Mouse (Mus musculus): Measurements from ENCODE around the gene Rbm18.
A peak's percentile ranks its signal among the peaks of the same experiment; 100 is the strongest.
"Not testable (repeated sequence)": the region's sequence is repeated elsewhere in the genome, so short reads cannot be mapped to it uniquely, and the experiment has no call there.

The Rbm18 gene

DNA sequence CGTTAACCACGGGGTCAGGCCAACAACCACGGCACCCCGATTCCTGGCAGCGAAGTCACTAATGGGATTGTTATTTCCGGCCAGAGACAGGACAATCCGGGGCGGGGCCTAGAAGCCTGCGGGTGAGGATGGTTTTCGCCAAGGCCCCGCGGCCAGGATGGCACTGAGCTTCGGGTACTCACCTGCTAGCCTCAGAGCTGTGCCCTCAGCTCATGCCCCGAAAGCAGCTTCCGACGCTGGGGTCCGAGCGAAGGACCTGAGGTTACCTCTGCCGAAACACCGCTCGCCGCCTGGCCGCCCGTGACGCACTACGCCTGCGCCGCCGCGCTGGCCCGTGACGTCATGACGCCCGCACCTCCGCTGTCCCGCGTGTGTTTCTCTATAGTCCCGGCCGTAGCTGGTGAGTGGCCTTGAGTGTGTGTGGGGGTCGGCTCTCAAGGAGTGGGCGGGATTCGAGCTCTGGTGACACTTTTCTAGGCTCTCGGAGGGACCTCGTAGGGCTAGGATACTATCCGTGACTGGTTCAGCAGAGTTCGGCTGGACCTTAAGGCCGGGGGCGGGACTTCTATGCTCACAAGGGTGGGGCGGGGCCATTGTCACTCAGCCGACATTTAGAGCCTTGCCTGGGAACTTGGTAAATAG is at the start of gene Rbm18, which contains the start of gene Mrrf:
Rbm18 (minus strand) TSS at position 474 of the 642 bp plus-strand sequence.
Mrrf (plus strand) TSS at position 90 of the 642 bp plus-strand sequence.
- peak; percentile 92 for DNase-seq (ENCODE audit: low read depth, low spot score)

DNA sequence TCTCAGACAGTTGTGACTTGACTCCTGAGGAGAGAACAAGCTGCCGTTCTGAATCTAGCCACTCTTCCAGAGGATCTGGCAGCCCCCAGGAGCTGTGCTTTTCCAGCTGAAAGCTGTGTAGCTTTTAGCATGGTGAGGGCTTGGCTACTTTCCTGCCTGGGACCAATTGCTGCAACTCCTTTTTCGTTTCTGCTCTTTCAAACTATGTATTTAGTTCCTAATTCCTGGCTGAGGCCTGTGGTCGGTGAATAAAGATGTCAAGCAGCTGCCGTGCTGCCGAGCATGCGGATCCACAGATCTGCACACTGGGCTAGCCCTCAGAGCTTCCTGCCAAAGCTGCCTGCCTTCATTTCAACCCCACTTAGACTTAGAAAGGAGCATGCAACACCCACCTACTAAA is 48.3 kb upstream of the Rbm18 start:
- DNase-seq (ENCODE audit: low read depth, low spot score) = no peak

DNA sequence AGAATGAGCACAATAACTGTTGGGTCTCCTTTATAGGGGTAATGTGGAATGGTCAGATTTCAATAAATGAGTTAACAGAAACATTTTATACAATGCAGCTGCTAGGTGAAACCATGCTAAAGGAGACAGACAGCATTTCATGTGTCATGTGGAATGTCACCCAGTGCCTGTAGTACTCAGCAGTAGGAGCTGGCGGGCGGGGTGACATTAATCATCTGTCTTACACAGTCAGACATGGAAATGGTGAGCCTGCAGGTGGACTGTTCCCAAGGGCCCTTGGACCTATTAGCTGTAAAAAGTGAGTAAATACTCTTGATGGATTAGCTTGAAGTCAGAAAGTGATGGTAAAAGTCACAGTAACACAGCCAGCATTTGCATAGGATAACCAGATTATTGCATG is 47.6 kb upstream of the Rbm18 start:
- no peak for DNase-seq (ENCODE audit: low read depth, low spot score)

DNA sequence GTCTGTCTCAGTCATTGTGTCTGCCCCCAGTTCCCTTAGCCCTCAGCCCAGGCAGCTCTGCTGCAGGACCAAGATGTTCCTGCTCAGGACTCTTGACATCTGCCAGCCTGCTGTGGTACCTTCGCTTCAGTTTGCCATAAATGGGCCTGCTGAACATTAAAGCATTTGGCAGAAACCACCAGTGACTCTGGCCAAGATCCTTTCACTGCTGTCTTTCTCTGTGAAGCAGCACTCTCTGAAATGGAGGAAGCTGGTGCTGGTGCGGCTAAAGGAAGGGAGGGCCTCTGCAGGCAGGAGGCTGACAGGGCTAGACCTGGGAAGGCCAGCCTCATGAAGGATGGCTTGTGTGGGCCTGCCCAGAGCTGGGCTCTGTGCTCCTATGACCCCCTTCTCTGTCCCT is 46.7 kb upstream of the Rbm18 start:
- DNase-seq (ENCODE audit: low read depth, low spot score) = no peak

DNA sequence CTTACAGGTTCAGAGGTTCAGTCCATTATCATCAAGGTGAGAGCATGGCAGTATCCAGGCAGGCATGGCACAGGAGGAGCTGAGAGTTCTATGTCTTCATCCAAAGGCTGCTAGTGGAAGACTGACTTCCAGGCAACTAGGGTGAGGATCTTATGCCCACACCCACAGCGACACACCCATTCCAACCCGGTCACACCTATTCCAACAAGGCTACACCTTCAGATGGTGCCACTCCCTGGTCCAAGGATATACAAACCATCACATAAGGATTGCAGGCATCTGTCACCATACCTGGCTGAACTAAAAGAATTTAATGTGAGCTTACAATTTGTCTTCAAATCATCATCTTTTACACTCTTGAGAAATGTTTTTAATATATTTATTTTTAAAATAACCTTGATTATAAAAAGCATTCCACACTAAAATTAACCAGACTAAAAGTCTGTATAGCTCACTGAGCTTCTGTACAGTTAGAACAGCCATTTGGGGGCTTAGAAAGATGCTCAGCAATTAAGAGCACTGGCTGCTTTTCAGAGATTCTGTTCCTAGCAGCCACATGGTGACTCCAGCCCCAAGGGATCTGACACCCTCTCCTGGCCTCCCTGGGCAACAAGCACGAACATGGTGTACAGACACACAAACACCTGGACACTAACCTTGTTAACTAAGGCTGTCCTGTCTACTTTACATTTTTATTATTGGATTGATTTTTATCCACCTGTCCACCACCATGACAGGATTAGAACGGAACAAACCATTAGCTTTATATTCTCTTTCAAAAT is 45.2 kb upstream of the Rbm18 start:
- DNase-seq (ENCODE audit: low read depth, low spot score) = not testable (repeated sequence)

DNA sequence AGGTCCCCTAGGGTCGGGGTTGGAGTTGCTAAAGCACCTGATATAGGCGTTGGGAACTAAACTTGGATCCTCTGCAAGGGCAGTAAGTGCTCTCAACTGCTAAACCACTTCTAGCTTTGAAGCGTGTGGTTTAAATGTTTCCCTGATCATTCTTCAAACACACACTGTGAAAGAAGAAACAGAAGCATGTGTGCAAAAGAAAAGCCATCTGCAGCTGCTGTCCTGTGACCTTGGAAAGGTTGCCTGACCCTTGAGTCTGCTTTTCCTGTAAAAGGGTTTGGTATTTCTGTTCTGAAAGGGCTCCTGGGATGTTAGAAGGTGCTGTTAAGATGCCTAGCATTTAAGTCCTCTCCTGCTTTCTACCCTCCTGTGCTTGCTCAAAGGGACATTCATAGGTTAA is 42.9 kb upstream of the Rbm18 start:
- DNase-seq (ENCODE audit: low read depth, low spot score) = no peak

DNA sequence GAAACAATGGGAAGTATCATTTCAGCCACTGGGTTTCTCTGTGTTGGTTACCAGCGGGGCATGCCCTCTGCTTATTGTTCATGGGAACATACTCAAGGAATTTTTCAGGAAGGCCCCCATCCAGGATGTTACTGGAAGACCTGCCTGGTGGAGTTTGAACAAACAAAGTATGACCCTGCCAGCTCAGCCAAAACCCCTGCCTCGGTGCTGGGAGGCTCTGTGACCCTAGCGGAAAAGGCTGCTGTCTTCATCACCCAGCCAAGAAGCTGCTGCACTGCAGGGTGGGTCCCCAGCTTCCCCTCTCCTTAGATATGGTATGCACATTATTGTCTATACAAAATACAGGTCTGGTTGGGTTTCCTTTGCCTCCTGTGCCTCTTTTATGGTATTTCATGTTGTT is 36.0 kb upstream of the Rbm18 start:
- DNase-seq (ENCODE audit: low read depth, low spot score) = no peak

DNA sequence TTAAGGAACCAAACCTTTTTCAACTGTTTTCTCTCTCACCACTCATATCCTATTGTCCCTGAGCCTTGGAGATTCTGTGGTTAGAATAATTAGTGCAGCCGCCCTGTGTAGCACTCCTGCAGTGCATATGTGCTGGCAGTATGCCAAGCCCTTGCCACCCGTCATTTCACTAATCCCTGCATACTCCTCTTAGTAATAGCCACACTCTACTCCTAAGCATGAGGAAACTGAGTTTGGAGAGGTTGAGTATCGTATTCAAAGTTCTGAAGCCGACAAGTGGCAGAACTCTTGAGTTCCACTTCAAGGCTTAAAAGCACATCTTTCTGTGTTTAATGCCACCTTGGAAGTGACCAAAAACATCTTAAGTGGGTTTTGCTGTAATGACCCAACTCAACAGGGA is 35.6 kb upstream of the Rbm18 start:
- no peak for DNase-seq (ENCODE audit: low read depth, low spot score)

DNA sequence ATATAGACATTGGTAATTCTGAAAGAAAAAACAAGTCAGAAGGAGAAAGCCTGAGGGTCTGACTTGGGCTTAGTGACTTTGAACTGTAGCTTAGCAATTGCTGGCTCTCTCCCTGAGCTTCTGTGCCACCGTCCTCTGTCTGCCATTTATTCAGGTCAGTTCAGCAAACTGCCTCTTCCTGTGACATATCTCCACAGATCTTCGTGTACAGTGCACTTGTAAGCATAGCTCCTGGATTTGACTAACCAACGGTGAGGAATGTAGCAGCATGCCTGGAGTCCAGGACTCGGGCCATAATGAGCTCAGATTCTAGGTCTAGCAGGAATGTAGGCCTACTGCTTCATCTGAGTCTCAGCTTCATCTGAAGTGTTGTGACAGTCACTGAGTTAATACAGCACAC is 32.6 kb upstream of the Rbm18 start:
- DNase-seq (ENCODE audit: low read depth, low spot score) = no peak

DNA sequence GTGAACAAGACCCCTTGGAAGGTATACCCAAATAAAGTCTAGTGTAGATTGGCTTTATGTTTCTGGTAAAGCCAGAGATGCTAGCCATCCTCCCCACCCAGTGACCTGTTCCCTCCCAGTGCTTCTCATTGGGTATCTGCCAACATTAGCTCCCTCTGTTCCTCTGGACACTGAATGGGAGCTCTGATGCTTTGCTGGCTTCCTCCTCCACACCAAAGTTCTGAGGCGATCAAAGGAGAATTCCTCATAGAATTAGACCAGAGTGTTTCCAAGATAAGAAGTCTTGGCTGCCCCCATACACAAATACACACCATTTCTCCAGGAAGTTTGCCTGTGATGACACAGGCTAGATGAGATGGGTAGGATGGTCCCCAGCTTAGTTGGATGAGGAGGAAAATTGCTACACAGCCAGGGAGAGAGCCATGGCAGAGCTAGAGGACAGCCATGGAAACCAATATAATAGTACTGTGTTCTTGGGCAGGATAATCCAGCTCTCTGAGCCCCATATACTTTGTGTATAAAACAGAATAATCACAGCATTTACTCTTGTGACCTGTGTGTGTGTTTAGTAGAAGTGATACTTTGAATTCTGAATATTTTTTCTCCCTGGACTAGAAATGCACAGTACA is 31.5 kb upstream of the Rbm18 start:
- no peak for DNase-seq (ENCODE audit: low read depth, low spot score)

DNA sequence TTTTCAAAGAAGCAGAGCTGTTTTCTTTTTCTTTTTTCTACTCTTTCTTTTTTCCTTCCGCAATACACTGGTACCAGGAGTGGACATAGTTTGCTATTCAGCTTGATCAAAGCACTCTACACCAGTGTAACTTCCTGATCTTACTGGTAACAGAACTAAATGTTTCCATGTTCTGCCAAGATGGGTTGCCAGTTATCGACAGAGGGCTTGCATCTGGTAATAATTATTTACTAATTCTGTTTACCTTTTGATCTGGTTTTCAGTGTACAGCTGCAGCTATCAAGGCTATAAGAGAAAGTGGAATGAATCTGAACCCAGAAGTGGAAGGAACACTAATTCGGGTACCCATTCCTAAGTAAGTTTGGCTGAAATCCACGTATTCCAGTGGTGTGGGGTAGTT is 22.8 kb upstream of the Rbm18 start:
- no peak for DNase-seq (ENCODE audit: low read depth, low spot score)

DNA sequence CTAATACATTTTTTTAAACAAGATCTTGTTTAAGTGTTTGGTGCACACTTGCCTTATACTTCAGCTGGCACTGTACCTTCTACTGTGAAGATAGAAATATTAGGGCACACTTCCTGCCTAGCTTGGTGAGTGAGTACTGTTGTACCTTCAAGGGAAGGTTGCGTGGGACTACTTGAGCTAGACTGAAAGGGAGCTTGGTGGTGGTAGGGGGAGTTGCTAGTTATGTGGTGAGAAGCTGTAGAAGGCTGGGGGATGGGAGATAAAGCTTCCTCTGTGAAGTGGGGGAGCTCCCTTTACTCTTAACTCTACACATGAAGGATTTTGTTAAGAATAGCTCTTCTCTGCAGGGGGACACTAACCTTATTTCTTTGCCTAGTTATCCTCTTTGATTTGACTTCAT is 20.9 kb upstream of the Rbm18 start:
- DNase-seq (ENCODE audit: low read depth, low spot score) = no peak

DNA sequence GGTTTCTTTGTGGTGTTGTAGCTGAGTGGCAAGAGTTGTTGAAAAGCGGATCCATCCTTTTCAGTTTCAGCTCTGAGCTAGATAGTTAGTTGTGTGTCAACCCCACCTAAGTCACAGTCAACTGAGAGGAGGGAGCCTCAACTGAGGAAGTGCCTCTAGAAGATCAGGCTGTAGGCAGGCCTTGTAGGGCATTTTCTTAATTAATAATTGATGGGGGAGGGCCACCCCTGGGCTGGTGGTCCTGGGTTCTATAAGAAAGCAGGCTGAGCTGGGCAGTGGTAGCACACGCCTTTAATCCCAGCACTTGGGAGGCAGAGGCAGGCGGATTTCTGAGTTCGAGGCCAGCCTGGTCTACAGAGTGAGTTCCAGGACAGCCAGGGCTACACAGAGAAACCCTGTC is 15.8 kb upstream of the Rbm18 start:
- DNase-seq (ENCODE audit: low read depth, low spot score) = not testable (repeated sequence)

DNA sequence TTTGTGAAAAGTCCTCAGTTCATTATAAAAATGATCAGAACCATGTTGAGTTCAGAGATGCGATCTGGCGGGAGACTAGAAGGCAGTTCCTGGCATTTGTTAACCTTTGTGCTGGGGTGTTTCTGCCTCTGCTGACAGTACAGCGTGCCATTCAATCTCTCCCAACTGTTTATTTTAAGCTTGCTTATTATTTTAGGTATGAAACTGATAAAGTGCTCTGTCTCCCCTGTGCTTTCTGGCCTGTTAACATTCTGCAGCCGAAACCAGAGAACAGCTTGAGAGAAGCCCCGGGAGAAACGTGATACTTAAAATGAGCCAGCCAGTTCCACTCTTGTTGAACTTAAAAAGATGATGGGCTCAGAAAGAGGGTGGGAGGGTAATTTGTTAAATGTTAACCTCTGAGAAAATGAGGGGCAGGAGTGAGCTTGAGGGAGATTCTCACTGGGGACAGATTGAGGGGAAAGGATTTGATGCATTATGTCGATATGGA is 12.3 kb upstream of the Rbm18 start:
- no peak for DNase-seq (ENCODE audit: low read depth, low spot score)

DNA sequence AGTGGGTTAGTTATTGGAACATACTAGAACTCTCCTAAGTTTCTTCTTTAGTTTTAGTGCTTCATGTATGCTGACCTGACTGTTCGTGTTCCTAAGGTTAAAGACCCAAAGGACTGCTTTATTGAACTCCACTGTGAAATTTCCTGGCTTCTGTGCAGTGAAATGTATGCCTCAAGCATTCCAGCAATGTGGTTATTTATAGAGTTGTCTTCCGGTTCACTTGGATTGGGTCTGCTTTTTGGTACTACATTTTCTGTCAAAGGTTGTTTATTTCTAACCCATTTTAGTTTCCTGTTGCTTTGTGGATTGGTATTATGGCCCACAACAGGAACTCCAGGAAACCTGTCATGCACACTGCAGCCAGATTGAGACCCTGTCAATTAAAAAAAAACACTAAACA is 2.5 kb upstream of the Rbm18 start:
- DNase-seq (ENCODE audit: low read depth, low spot score) = no peak

DNA sequence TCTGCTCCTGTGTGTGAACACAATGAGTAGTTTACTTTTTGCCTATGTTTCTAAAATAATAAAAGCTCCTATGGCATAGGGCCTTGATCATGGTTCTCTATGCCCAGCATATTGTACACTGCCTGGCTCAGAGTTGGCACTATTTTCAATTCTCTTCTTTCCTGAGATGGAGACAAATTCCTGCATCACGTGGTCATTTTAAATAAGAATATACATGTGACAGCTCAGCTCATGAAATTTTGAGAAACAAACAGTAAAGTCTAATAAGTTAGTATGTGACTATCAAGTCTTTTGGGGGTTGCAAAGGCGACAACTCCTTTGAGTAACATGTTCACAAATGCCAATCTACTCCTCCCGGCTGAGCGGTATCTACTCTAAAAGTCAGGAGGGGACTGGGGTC is 686 bp downstream of the Rbm18 start:
- DNase-seq (ENCODE audit: low read depth, low spot score) = no peak

DNA sequence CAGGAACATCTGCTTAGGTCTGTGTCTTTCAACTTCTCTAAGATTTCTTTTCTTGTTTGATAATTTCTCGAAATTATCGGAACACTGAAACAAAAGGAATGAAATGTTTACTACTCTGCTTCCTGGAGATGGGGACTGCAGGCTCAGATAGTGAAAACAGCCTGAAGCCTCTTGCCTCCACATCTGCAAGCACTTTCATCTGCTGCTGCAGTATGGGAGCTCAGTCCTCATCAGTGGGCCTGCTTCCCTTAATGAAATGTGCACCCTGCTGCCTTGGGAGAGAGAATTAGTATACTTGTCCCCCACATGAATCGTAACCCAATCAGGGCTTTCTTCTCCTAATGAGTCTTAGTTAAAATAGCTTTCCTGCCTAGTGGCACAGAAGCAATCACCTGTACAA is 7.5 kb downstream of the Rbm18 start:
- DNase-seq (ENCODE audit: low read depth, low spot score) = no peak

DNA sequence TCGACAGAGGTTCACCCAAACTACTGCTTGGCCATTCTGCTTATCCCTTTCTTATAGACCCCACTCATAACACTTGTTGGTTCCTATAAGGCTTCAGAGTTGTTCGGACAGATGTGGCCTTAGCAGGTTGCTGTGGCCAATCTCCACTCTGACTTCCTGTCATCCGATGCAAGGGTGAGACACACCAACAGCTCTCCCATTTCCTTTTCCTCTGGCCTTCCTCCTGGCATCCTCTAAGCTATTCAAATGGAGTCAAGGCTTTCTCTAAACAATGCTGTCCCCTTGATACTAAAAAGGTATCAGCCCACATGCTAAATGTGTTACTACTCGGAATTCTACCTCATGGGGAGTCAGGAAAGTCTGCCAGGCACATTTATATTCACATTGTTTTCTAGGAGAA is 8.6 kb downstream of the Rbm18 start:
- DNase-seq (ENCODE audit: low read depth, low spot score) = no peak

DNA sequence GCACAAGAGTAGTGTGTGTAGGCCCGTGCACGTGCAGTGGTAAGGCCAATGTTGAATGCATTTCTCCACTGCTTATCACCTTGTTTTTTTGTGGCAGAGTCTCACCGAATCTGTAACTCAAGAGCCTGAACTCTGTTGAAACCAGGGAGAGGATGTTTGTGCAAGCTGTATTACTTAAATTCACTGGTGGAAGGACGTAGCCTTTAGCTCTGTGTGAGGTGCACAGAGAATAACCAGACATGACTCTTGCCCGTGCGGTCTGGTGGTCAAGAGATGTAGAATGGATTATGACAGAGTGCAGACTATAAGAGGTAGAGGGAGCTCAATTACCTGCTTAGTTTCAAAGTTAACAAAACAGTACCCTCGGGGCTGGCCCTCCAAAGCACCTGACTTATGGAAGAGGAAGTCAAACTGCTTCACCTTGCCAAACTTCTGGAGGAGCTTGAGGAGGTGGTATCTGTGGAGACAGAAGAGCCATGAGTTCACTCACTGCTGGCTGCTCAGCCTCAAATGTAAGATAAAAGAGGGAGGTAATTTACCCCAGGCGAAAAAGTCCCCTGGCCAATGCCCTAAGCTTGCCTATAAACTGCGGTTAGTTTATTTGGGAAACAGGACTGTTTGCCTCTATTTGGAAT is 9.7 kb downstream of the Rbm18 start:
- no peak for DNase-seq (ENCODE audit: low read depth, low spot score)

DNA sequence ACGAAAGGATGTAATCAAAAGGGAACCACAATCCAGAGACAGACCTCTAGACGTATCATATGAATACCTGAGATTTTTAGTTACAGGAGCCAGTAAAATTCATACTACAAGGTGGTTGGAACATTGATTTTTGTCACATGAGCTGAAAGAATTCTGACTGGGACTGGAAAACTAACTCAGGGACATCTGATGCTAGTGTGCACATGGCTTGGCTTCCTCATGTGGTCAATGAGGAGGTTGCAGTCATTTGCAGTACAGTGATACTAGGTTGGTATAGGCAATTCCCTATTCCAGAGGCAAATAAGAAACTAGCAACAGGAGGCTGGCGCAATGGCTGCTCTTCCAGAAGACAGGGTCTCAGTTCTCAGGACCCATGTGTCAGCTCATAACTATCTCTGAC is 23.9 kb downstream of the Rbm18 start:
- DNase-seq (ENCODE audit: low read depth, low spot score) = no peak

DNA sequence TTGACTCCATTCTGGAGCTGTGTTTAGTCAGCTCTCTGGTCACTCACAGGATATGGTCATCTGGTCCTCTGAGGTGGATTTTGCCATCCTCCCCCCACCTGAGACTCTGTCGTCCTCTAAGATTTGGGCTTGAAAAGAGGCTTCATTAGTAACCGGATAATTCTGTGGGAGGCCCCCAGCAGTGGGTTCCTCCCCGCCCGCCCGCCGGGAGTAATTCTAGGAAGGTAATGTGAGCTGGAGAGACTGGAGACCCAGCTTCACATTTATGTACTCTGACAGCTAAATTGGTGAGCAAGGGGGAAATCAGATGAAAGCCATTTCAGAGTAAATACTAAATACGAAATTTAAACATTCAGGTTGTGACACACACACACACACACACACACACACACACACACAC is 28.0 kb downstream of the Rbm18 start:
- DNase-seq (ENCODE audit: low read depth, low spot score) = no peak
